Mouse (Mus musculus) forebrain, embryonic 13.5 days (tissue): ENCODE results near the gene Gm21093. TPM values are rescaled to one million over a fixed set of nuclear protein-coding genes. Genes with fewer than 3 reads are reported as not detected.
"Not testable (repeated sequence)": the region's sequence is repeated elsewhere in the genome, so short reads cannot be mapped to it uniquely, and the experiment has no call there.

ENCODE experiments used
- ATAC-seq: fragments of 200-750 bp; cut with Nextera tagmentation; 2 replicates; pipeline ENCODE4 v1.8.0; 2017
- H3K27ac ChIP-seq: fragments of 300-500 bp; sonication (generic); 2 replicates; pipeline ENCODE4 v1.5.1; 2015; ENCODE audit warnings: inconsistent platforms, mild to moderate bottlenecking, moderate library complexity
- H3K27me3 ChIP-seq: fragments of 300-500 bp; sonication (generic); 2 replicates; pipeline ENCODE4 v1.6.1; 2015; ENCODE audit warnings: mild to moderate bottlenecking, inconsistent platforms
- H3K36me3 ChIP-seq: fragments of 300-500 bp; sonication (generic); 2 replicates; pipeline ENCODE4 v1.6.1; 2015; ENCODE audit warnings: mild to moderate bottlenecking, inconsistent platforms; ENCODE audit not compliant: poor library complexity, severe bottlenecking
- H3K4me1 ChIP-seq: fragments of 300-500 bp; sonication (generic); 2 replicates; pipeline ENCODE4 v1.6.1; 2015; ENCODE audit warnings: inconsistent platforms
- H3K4me2 ChIP-seq: fragments of 300-500 bp; sonication (generic); 2 replicates; pipeline ENCODE4 v1.6.1; 2015; ENCODE audit warnings: inconsistent platforms, mild to moderate bottlenecking, moderate library complexity
- H3K4me3 ChIP-seq: fragments of 300-500 bp; sonication (generic); 2 replicates; pipeline ENCODE4 v1.5.1; 2015; ENCODE audit warnings: mild to moderate bottlenecking, inconsistent platforms
- H3K9ac ChIP-seq: fragments of 300-500 bp; sonication (generic); 2 replicates; pipeline ENCODE4 v1.6.1; 2015; ENCODE audit warnings: mild to moderate bottlenecking, inconsistent platforms
- H3K9me3 ChIP-seq: fragments of 300-500 bp; sonication (generic); replicated peaks from 2 replicates; pipeline ENCODE4 v1.6.1; 2016; ENCODE audit warnings: inconsistent platforms
- WGBS: fragments of 180-500 bp; shearing (Covaris S2); methylation state at CpG from one replicate; pipeline ENCODE4 v1.1.7; 2015; 5-methylcytosine and 5-hydroxymethylcytosine counted together
- polyA plus RNA-seq: library from polyadenylated mRNA; unstranded; fragments of >200 nt; fragmentation: Nextera tagmentation; extraction: Ambion mirVana; gene quantifications from 2 replicates; pipeline ENCODE4 v1.2.1, GENCODE M21; 2015

Gene Gm21093
- polyA plus RNA-seq, result 0.13 and 0.34 TPM in 2 replicates

GRCm38 (mm10) chr4:42034626-42035025 is at the start of gene Gm21093:
TSS of gene Gm21093 (minus strand) at chr4:42034726.
- not testable (repeated sequence) for H3K4me3 ChIP-seq, H3K9ac ChIP-seq, ATAC-seq, H3K27me3 ChIP-seq, H3K27ac ChIP-seq, H3K4me1 ChIP-seq, H3K4me2 ChIP-seq, H3K36me3 ChIP-seq, H3K9me3 ChIP-seq
- WGBS, result no CpG with 5 or more reads among the region's 8 CpGs

Other genes with a start within 250 kb of the Gm21093 start
- gene Gm21541, start 131.1 kb downstream of the Gm21093 start, polyA plus RNA-seq, result not detected in 2 replicates
- gene Gm20878, start 93.2 kb downstream of the Gm21093 start, polyA plus RNA-seq, result 5.4 and 6.6 TPM in 2 replicates
- 0.23 TPM in 1 of 2 replicates, not detected in the other for gene Fam205a4, start 68.7 kb downstream of the Gm21093 start, polyA plus RNA-seq
- not detected in 2 replicates for gene Gm3893, start 56.5 kb upstream of the Gm21093 start, polyA plus RNA-seq
- 0.49 TPM in 1 of 2 replicates, not detected in the other for gene Gm13304, start 80.1 kb upstream of the Gm21093 start, polyA plus RNA-seq
- gene Gm13306, start 118.7 kb upstream of the Gm21093 start, polyA plus RNA-seq, result not detected in 2 replicates
- gene Gm13305, start 133.9 kb upstream of the Gm21093 start, polyA plus RNA-seq, result 0.50 TPM in 1 of 2 replicates, not detected in the other
- gene Gm10600, start 205.9 kb upstream of the Gm21093 start, polyA plus RNA-seq, result not detected in 2 replicates
- not detected in 2 replicates for gene Ccl21b, start 221.0 kb upstream of the Gm21093 start, polyA plus RNA-seq